Mouse (Mus musculus): ENCODE results near the gene Ubald2. TPM values are rescaled to one million over a fixed set of nuclear protein-coding genes. Genes with fewer than 3 reads are reported as not detected.
A peak's percentile ranks its signal among the peaks of the same experiment; 100 is the strongest.

Gene Ubald2
- polyA plus RNA-seq, 1 experiment from 2014 or later = 53.8 TPM

GRCm38 (mm10) chr11:116429862-116430613 is 3.9 kb upstream of the Ubald2 start:
- H3K27me3 ChIP-seq (replicated peaks) = no peaks in the 10 kb centered on the region
- ATAC-seq (ENCODE audit: low FRiP score, low read depth) = no peak
- H3K9me3 ChIP-seq = no peaks in the 10 kb centered on the region
- H3K4me3 ChIP-seq = no peak overlapping the region
- no peaks in the 10 kb centered on the region for H3K36me3 ChIP-seq
- H3K27ac ChIP-seq = no peak overlapping the region
- 86% methylated on average over 9 of the region's 9 CpGs for WGBS
- peaks cover 2% of the 10 kb centered on the region; the same call in 1 of the 2 replicates for H3K4me1 ChIP-seq
- no peak overlapping the region for H3K4me2 ChIP-seq (replicated peaks)
- no peak overlapping the region for H3K9ac ChIP-seq

- peaks cover 10% of the 10 kb centered on the region for H3K4me1 ChIP-seq
- peaks cover 2% of the 10 kb centered on the region; the same call in 1 of the 2 replicates for H3K36me3 ChIP-seq
- 51% methylated on average over 22 of the region's 22 CpGs for WGBS
- H3K27me3 ChIP-seq (replicated peaks) = no peaks in the 10 kb centered on the region
- no peak overlapping the region for H3K4me2 ChIP-seq (replicated peaks)
- H3K9me3 ChIP-seq = no peaks in the 10 kb centered on the region
- ATAC-seq (ENCODE audit: low FRiP score, low read depth) = no peak
- H3K9ac ChIP-seq = 0 out of 2 replicates have a peak overlapping the region, but pooled peaks have one; percentile 6
- no peak overlapping the region for H3K27ac ChIP-seq
- no peak overlapping the region for H3K4me3 ChIP-seq
These were observed 3.0 kb upstream of the Ubald2 start for GRCm38 (mm10) chr11:116430723-116431427.

- Histone ChIP-seq H3K9ac (0 out of 2 replicates have a peak overlapping the region, but pooled peaks have one; percentile 6), H3K4me1 (peaks cover 17% of the 10 kb centered on the region), H3K4me3 (no peak overlapping the region), H3K36me3 (peaks cover 9% of the 10 kb centered on the region; the same call in 1 of the 2 replicates), H3K27me3 (replicated peaks) (no peaks in the 10 kb centered on the region), H3K9me3 (no peaks in the 10 kb centered on the region), H3K27ac (no peak overlapping the region), H3K4me2 (replicated peaks) (no peak overlapping the region)
- WGBS = 61% methylated on average over 11 of the region's 11 CpGs
- no peak for ATAC-seq (ENCODE audit: low FRiP score, low read depth)
These were observed 2.3 kb upstream of the Ubald2 start for GRCm38 (mm10) chr11:116431428-116432077.

GRCm38 (mm10) chr11:116432127-116432526 is 1.8 kb upstream of the Ubald2 start:
- no peak overlapping the region for H3K9ac ChIP-seq
- WGBS = 67% methylated on average over 6 of the region's 6 CpGs
- H3K27me3 ChIP-seq (replicated peaks) = no peaks in the 10 kb centered on the region
- no peak for ATAC-seq (ENCODE audit: low FRiP score, low read depth)
- H3K4me3 ChIP-seq = no peak overlapping the region
- peaks cover 14% of the 10 kb centered on the region for H3K36me3 ChIP-seq
- peaks cover 22% of the 10 kb centered on the region for H3K4me1 ChIP-seq
- no peak overlapping the region for H3K4me2 ChIP-seq (replicated peaks)
- H3K9me3 ChIP-seq = no peaks in the 10 kb centered on the region
- no peak overlapping the region for H3K27ac ChIP-seq

- Histone ChIP-seq H3K4me1 (peaks cover 29% of the 10 kb centered on the region), H3K4me3 (no peak overlapping the region), H3K9me3 (no peaks in the 10 kb centered on the region), H3K27me3 (replicated peaks) (no peaks in the 10 kb centered on the region), H3K4me2 (replicated peaks) (no peak overlapping the region), H3K27ac (no peak overlapping the region), H3K9ac (no peak overlapping the region), H3K36me3 (peaks cover 21% of the 10 kb centered on the region)
- no peak for ATAC-seq (ENCODE audit: low FRiP score, low read depth)
- WGBS = 72% methylated on average over 8 of the region's 8 CpGs
These were observed 1.1 kb upstream of the Ubald2 start for GRCm38 (mm10) chr11:116432593-116433355.

- Histone ChIP-seq H3K4me3 (peak overlapping the region; percentile 95), H3K27ac (peak overlapping the region; percentile 84), H3K9ac (peak overlapping the region; percentile 97), H3K27me3 (replicated peaks) (no peaks in the 10 kb centered on the region), H3K4me1 (peaks cover 29% of the 10 kb centered on the region), H3K9me3 (no peaks in the 10 kb centered on the region), H3K4me2 (replicated peaks) (peak overlapping the region; percentile 84), H3K36me3 (peaks cover 27% of the 10 kb centered on the region)
- under 1% methylated on average over 53 of the region's 67 CpGs for WGBS
- peak; percentile 15; the same call in 1 of the 2 replicates for ATAC-seq (ENCODE audit: low FRiP score, low read depth)
These were observed 533 bp downstream of the Ubald2 start for GRCm38 (mm10) chr11:116434287-116434966.

- Histone ChIP-seq H3K4me1 (peaks cover 29% of the 10 kb centered on the region), H3K9me3 (no peaks in the 10 kb centered on the region), H3K36me3 (peaks cover 27% of the 10 kb centered on the region), H3K27me3 (replicated peaks) (no peaks in the 10 kb centered on the region), H3K4me3 (peak overlapping the region; percentile 95), H3K4me2 (replicated peaks) (peak overlapping the region; percentile 84), H3K9ac (peak overlapping the region; percentile 97), H3K27ac (peak overlapping the region; percentile 84; the same call in 1 of the 2 replicates)
- 0 out of 2 replicates have a peak, but pooled peaks have one; percentile 2 for ATAC-seq (ENCODE audit: low FRiP score, low read depth)
- 56% methylated on average over 11 of the region's 12 CpGs for WGBS
These were observed 1.3 kb downstream of the Ubald2 start for GRCm38 (mm10) chr11:116434967-116435752.

GRCm38 (mm10) chr11:116435992-116436724 is 2.3 kb downstream of the Ubald2 start:
- peak overlapping the region; percentile 37; the same call in 1 of the 2 replicates for H3K27ac ChIP-seq

GRCm38 (mm10) chr11:116436725-116437331 is 2.9 kb downstream of the Ubald2 start:
- Histone ChIP-seq H3K4me1 (peaks cover 29% of the 10 kb centered on the region), H3K4me2 (replicated peaks) (peak overlapping the region; percentile 84), H3K9ac (peak overlapping the region; percentile 40), H3K27me3 (replicated peaks) (no peaks in the 10 kb centered on the region), H3K27ac (peak overlapping the region; percentile 8; the same call in 1 of the 2 replicates), H3K9me3 (no peaks in the 10 kb centered on the region), H3K4me3 (no peak overlapping the region; the same call in 1 of the 2 replicates), H3K36me3 (peaks cover 27% of the 10 kb centered on the region)
- 69% methylated on average over 4 of the region's 4 CpGs for WGBS
- ATAC-seq (ENCODE audit: low FRiP score, low read depth) = no peak

More at GRCm38 (mm10) chr11:116435992-116436724, 2.3 kb downstream of the Ubald2 start:
- Histone ChIP-seq H3K36me3 (peaks cover 27% of the 10 kb centered on the region), H3K4me1 (peaks cover 29% of the 10 kb centered on the region), H3K9me3 (no peaks in the 10 kb centered on the region), H3K4me3 (peak overlapping the region; percentile 95), H3K9ac (peak overlapping the region; percentile 49), H3K27me3 (replicated peaks) (no peaks in the 10 kb centered on the region), H3K4me2 (replicated peaks) (peak overlapping the region; percentile 84)
- no peak for ATAC-seq (ENCODE audit: low FRiP score, low read depth)
- 70% methylated on average over 5 of the region's 5 CpGs for WGBS

- H3K9me3 ChIP-seq = no peaks in the 10 kb centered on the region
- no peak overlapping the region for H3K4me3 ChIP-seq
- H3K9ac ChIP-seq = no peak overlapping the region
- H3K4me1 ChIP-seq = peaks cover 29% of the 10 kb centered on the region
- peak overlapping the region; percentile 84 for H3K4me2 ChIP-seq (replicated peaks)
- ATAC-seq (ENCODE audit: low FRiP score, low read depth) = no peak
- peaks cover 27% of the 10 kb centered on the region for H3K36me3 ChIP-seq
- 85% methylated on average over 11 of the region's 11 CpGs for WGBS
- no peaks in the 10 kb centered on the region for H3K27me3 ChIP-seq (replicated peaks)
- H3K27ac ChIP-seq = no peak overlapping the region
These were observed 3.6 kb downstream of the Ubald2 start for GRCm38 (mm10) chr11:116437541-116437940.
